Mouse (Mus musculus) heart, embryonic 11.5 days (tissue): ENCODE results near the gene Sod3. TPM values are rescaled to one million over a fixed set of nuclear protein-coding genes. Genes with fewer than 3 reads are reported as not detected.

Source experiments
- ATAC-seq: fragments of 200-750 bp; cut with Nextera tagmentation; replicated peaks from 2 replicates; pipeline ENCODE4 v1.8.0; 2017; ENCODE audit warnings: moderate library complexity; ENCODE audit not compliant: insufficient number of reproducible peaks, low FRiP score, low TSS enrichment
- H3K27ac ChIP-seq: fragments of 300-500 bp; sonication (generic); 2 replicates; pipeline ENCODE4 v1.5.1; 2014; ENCODE audit warnings: mild to moderate bottlenecking, low read depth, low read length
- H3K27me3 ChIP-seq: fragments of 300-500 bp; sonication (generic); 2 replicates; pipeline ENCODE4 v1.6.1; 2014; ENCODE audit warnings: mild to moderate bottlenecking, low read length, mixed read lengths; ENCODE audit not compliant: control insufficient read depth, insufficient read depth
- H3K36me3 ChIP-seq: fragments of 300-500 bp; sonication (generic); 2 replicates; pipeline ENCODE4 v1.6.1; 2014; ENCODE audit warnings: mild to moderate bottlenecking, low read length, moderate library complexity, mixed read lengths; ENCODE audit not compliant: control insufficient read depth, insufficient read depth
- H3K4me1 ChIP-seq: fragments of 300-500 bp; sonication (generic); 2 replicates; pipeline ENCODE4 v1.6.1; 2014; ENCODE audit warnings: low read length; ENCODE audit not compliant: control insufficient read depth, insufficient read depth
- H3K4me2 ChIP-seq: fragments of 300-500 bp; sonication (generic); 2 replicates; pipeline ENCODE4 v1.6.1; 2014; ENCODE audit warnings: mild to moderate bottlenecking, moderate library complexity
- H3K4me3 ChIP-seq: fragments of 300-500 bp; sonication (generic); 2 replicates; pipeline ENCODE4 v1.5.1; 2014; ENCODE audit warnings: low read depth, low read length
- H3K9ac ChIP-seq: fragments of 300-500 bp; sonication (generic); 2 replicates; pipeline ENCODE4 v1.6.1; 2014; ENCODE audit warnings: mild to moderate bottlenecking, low read depth, low read length, moderate library complexity
- H3K9me3 ChIP-seq: fragments of 300-500 bp; sonication (generic); replicated peaks from 2 replicates; pipeline ENCODE4 v1.6.1; 2016; ENCODE audit warnings: low read length; ENCODE audit not compliant: control insufficient read depth
- WGBS: fragments of 180-500 bp; shearing (Covaris S2); extraction: QIAGEN DNeasy Blood & Tissue Kit; methylation state at CpG from one replicate; pipeline ENCODE4 v1.1.7; 2014; ENCODE audit not compliant: insufficient replicate concordance; 5-methylcytosine and 5-hydroxymethylcytosine counted together
- polyA plus RNA-seq: library from polyadenylated mRNA; unstranded; fragments of >200 nt; fragmentation: Nextera tagmentation; extraction: Ambion mirVana; gene quantifications from 2 replicates; pipeline ENCODE4 v1.2.1, GENCODE M21; 2014

The Sod3 gene
- polyA plus RNA-seq, 1 experiment from 2014 or later = 0.26 TPM

DNA sequence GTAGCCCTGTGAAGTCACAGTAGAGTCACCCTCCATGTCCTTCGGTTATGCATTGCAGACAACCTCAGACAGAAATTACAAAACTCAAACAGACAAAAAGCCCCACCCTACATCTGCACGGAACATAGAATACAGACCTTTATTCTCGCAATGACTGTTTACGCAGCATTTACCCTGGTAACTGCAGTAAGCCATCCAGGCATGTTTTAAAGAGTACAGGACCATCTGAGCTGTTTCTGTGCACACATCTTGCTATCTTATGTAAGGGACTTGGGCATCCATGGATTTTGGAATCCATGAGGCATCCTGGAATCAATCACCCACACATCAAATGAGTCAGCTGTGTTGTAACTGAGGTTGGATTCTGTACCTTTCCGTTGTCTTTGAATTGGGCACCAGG is 2.3 kb downstream of the Sod3 start:
- H3K27ac ChIP-seq = no peak overlapping the region
- H3K4me2 ChIP-seq = no peak overlapping the region

DNA sequence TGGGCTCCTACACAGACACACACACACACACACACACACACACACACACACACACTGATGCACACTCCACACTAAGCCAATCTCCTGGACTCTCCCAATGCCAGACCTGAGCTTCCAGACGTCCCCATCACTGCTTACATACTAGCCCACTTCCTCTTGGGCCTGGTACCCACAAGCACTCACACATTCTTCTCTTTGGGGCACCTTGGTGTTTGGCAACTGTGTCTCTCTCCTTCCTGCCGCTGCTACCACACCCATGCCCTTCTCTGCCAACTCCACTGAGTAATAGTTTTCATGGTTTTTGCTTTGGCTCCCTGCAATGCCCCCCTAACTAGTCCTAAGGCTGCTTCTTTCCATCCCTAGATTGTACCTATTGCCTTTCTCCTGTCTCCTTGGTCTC is 3.1 kb downstream of the Sod3 start:
- H3K9me3 ChIP-seq = no peaks in the 10 kb centered on the region
- H3K27ac ChIP-seq = no peak overlapping the region
- no peak overlapping the region for H3K4me2 ChIP-seq
- peaks cover 15% of the 10 kb centered on the region for H3K27me3 ChIP-seq
- peaks cover 8% of the 10 kb centered on the region for H3K4me1 ChIP-seq
- 58% methylated on average over 2 of the region's 2 CpGs for WGBS
- no peaks in the 10 kb centered on the region for H3K36me3 ChIP-seq
- H3K9ac ChIP-seq = no peak overlapping the region
- H3K4me3 ChIP-seq = no peak overlapping the region
- no peak for ATAC-seq

More for the DNA sequence above, 2.3 kb downstream of the Sod3 start:
- H3K27me3 ChIP-seq = peaks cover 15% of the 10 kb centered on the region
- peaks cover 8% of the 10 kb centered on the region for H3K4me1 ChIP-seq
- no peaks in the 10 kb centered on the region for H3K9me3 ChIP-seq
- H3K36me3 ChIP-seq = no peaks in the 10 kb centered on the region
- 83% methylated on average over 5 of the region's 5 CpGs for WGBS
- no peak for ATAC-seq
- no peak overlapping the region for H3K9ac ChIP-seq
- H3K4me3 ChIP-seq = no peak overlapping the region

- peak overlapping the region; percentile 38 for H3K4me3 ChIP-seq
- no peaks in the 10 kb centered on the region for H3K9me3 ChIP-seq
- no peak overlapping the region for H3K27ac ChIP-seq
- peak overlapping the region; percentile 60 for H3K9ac ChIP-seq
- no peaks in the 10 kb centered on the region for H3K36me3 ChIP-seq
- no peak for ATAC-seq
- peaks cover 8% of the 10 kb centered on the region for H3K4me1 ChIP-seq
- H3K4me2 ChIP-seq = peak overlapping the region; percentile 72
- WGBS = 39% methylated on average over 63 of the region's 63 CpGs
- peaks cover 15% of the 10 kb centered on the region for H3K27me3 ChIP-seq
These were observed 4.6 kb downstream of the Sod3 start for GRCm38 (mm10) chr5:52367866-52368840.

GRCm38 (mm10) chr5:52370901-52371300 is 7.3 kb downstream of the Sod3 start:
- WGBS = 87% methylated on average over 6 of the region's 6 CpGs
- Histone ChIP-seq H3K4me2 (no peak overlapping the region), H3K27ac (no peak overlapping the region), H3K36me3 (no peaks in the 10 kb centered on the region), H3K4me1 (no peaks in the 10 kb centered on the region), H3K9me3 (no peaks in the 10 kb centered on the region), H3K9ac (no peak overlapping the region), H3K27me3 (peaks cover 15% of the 10 kb centered on the region), H3K4me3 (no peak overlapping the region)
- ATAC-seq = no peak

GRCm38 (mm10) chr5:52375847-52376246 is 12.3 kb downstream of the Sod3 start:
- 79% methylated on average over 9 of the region's 9 CpGs for WGBS
- Histone ChIP-seq H3K36me3 (no peaks in the 10 kb centered on the region), H3K4me3 (no peak overlapping the region), H3K27ac (no peak overlapping the region), H3K9ac (no peak overlapping the region), H3K4me2 (no peak overlapping the region), H3K27me3 (no peaks in the 10 kb centered on the region), H3K4me1 (no peaks in the 10 kb centered on the region), H3K9me3 (no peaks in the 10 kb centered on the region)
- ATAC-seq = no peak

GRCm38 (mm10) chr5:52382837-52383236 is 19.2 kb downstream of the Sod3 start:
- Histone ChIP-seq H3K27me3 (no peaks in the 10 kb centered on the region), H3K9ac (no peak overlapping the region), H3K9me3 (no peaks in the 10 kb centered on the region), H3K4me1 (no peaks in the 10 kb centered on the region), H3K4me3 (no peak overlapping the region), H3K4me2 (no peak overlapping the region), H3K27ac (no peak overlapping the region), H3K36me3 (no peaks in the 10 kb centered on the region)
- WGBS = 75% methylated on average over 8 of the region's 8 CpGs
- no peak for ATAC-seq

- H3K9me3 ChIP-seq = no peaks in the 10 kb centered on the region
- ATAC-seq = no peak
- no peaks in the 10 kb centered on the region for H3K36me3 ChIP-seq
- H3K4me3 ChIP-seq = no peak overlapping the region
- 63% methylated on average over 5 of the region's 5 CpGs for WGBS
- no peaks in the 10 kb centered on the region for H3K4me1 ChIP-seq
- no peak overlapping the region for H3K4me2 ChIP-seq
- no peak overlapping the region for H3K27ac ChIP-seq
- no peak overlapping the region for H3K9ac ChIP-seq
- no peaks in the 10 kb centered on the region for H3K27me3 ChIP-seq
These were observed 20.2 kb downstream of the Sod3 start for GRCm38 (mm10) chr5:52383748-52384147.

GRCm38 (mm10) chr5:52386016-52386415 is 22.4 kb downstream of the Sod3 start:
- H3K4me3 ChIP-seq = no peak overlapping the region

More at GRCm38 (mm10) chr5:52386016-52386415, 22.4 kb downstream of the Sod3 start:
- no peak for ATAC-seq
- no peak overlapping the region for H3K27ac ChIP-seq
- no peak overlapping the region for H3K9ac ChIP-seq
- no peaks in the 10 kb centered on the region for H3K36me3 ChIP-seq
- WGBS = 48% methylated on average over 2 of the region's 2 CpGs
- no peaks in the 10 kb centered on the region for H3K4me1 ChIP-seq
- H3K9me3 ChIP-seq = peaks cover 4% of the 10 kb centered on the region; the same call in 1 of the 2 replicates
- no peak overlapping the region for H3K4me2 ChIP-seq
- H3K27me3 ChIP-seq = no peaks in the 10 kb centered on the region
